Comparison of ENCODE assay signal across 8 mouse cellular contexts in genomic region chr4:43381408-43382154, GRCm38 (mm10). TPM values are rescaled to one million over a fixed set of nuclear protein-coding genes. Genes with fewer than 3 reads are reported as not detected.
DNase-seq lines count a peak whose midpoint lies in the region; ATAC-seq and TF ChIP-seq lines count a peak whose summit lies in the region.

TSS of gene Rusc2 (plus strand) at chr4:43381979.

- TF ChIP-seq CTCF in cortical plate, adult 2 months (IDR thresholded peaks at IDR 0.05; ENCODE audit: extremely low read depth, insufficient read depth, low read length): 0 out of 2 replicates have a peak, but pooled peaks have one; percentile 8

- H3K4me1 ChIP-seq in cortical plate, adult 2 months (ENCODE audit: control insufficient read depth, insufficient read depth, low read length): peaks cover 3% of the 10 kb centered on the region

- peak within 1 kb of the TSS; percentile 99 for H3K27ac ChIP-seq in cortical plate, adult 2 months (ENCODE audit: insufficient read depth, low read length)

- intact Hi-C loops in gastrocnemius, postnatal 14 days (cut with DNase I; ENCODE audit: low total_unique reads): loop anchor here (5.0 kb wide), 1 partner anchor 41 kb away; no protein-coding TSS in a partner anchor

- H3K4me3 ChIP-seq in cortical plate, adult 2 months (ENCODE audit: insufficient read depth, low read length): peak within 1 kb of the TSS; percentile 53

- peak; percentile 77 for DNase-seq in adipocyte (ENCODE audit: low spot score)
- DNase-seq in gastrocnemius, postnatal 14 days: peak; percentile 91
- DNase-seq in induced T-regulatory cell, adult 2 months (ENCODE audit: low read depth): peak; percentile 26
- DNase-seq in left cerebral cortex, adult 9 months (ENCODE audit: low spot score in 2 of 2): peak; percentile 78 to 93
- DNase-seq in right cerebral cortex, adult 2 months (ENCODE audit: low spot score in 2 of 2): peak; percentile 91 to 93
- DNase-seq in urinary bladder, postnatal 25 days (ENCODE audit: low spot score): peak; percentile 91

- TF ChIP-seq POLR2A in cortical plate, adult 2 months (IDR thresholded peaks at IDR 0.05; ENCODE audit: extremely low read depth, insufficient read depth, low read length): peak; percentile 62

- peak; percentile 88 for ATAC-seq in megakaryocyte, adult 5-6 weeks (ENCODE audit: poor library complexity, severe bottlenecking)

RNA-seq across cellular contexts. Expression of gene Rusc2, which starts in this region (rescaled TPM):
- 50.6 and 53.8 TPM in 2 replicates for polyA plus RNA-seq in cortical plate, adult 2 months (2012; rRNA removed)
- total RNA-seq in gastrocnemius, postnatal 14 days (2021): 10 to 100 TPM; 19.6 to 20.6 TPM
- 2.1 and 3.0 TPM in 2 replicates for total RNA-seq in megakaryocyte, adult 5-6 weeks (2015)
- total RNA-seq in megakaryocyte, adult 5-6 weeks (2017): 0.77 and 2.3 TPM in 2 replicates

Comparison
In these comparisons a context has a peak if more than half of its experiments do, and no peak if none do; other contexts are left out.
1. Peak in every context shown above with its lines: DNase-seq, ATAC-seq, H3K4me3 ChIP-seq and H3K27ac ChIP-seq.
2. RNA of gene Rusc2 (total RNA-seq): 19.6 to 20.6 TPM in gastrocnemius, postnatal 14 days; 0.77 to 3.0 TPM in megakaryocyte, adult 5-6 weeks; every median in the first group is over 4 times any median in the second.
3. DNase-seq: peak in every context shown above with its lines; median percentile 92 in right cerebral cortex, adult 2 months; 91 in gastrocnemius, postnatal 14 days; 91 in urinary bladder, postnatal 25 days; 86 in left cerebral cortex, adult 9 months; 77 in adipocyte; 26 in induced T-regulatory cell, adult 2 months.